Mouse (Mus musculus) heart, adult 2 months (tissue): Measurements from ENCODE around the gene Lama1. TPM values are rescaled to one million over a fixed set of nuclear protein-coding genes. Genes with fewer than 3 reads are reported as not detected.

Source experiments
- DNase-seq, 2 experiments: peaks; one replicate each; pipeline ENCODE4 v3.0.0; 2021
- H3K27ac ChIP-seq: fragments of 200-600 bp; 2 replicates; pipeline ENCODE4 v1.8.1; 2022
- H3K27me3 ChIP-seq: fragments of 200-500 bp; 2 replicates; pipeline ENCODE4 v1.6.1; 2012; ENCODE audit warnings: mild to moderate bottlenecking, low read length, inconsistent platforms, mixed read lengths; ENCODE audit not compliant: control insufficient read depth, insufficient read depth
- H3K36me3 ChIP-seq: fragments of 200-500 bp; 2 replicates; pipeline ENCODE4 v1.6.1; 2012; ENCODE audit warnings: low read length, inconsistent platforms; ENCODE audit not compliant: control insufficient read depth, insufficient read depth
- H3K4me1 ChIP-seq: fragments of 200-500 bp; 2 replicates; pipeline ENCODE4 v1.6.1; 2011; ENCODE audit warnings: low read length; ENCODE audit not compliant: control insufficient read depth, insufficient read depth
- H3K4me3 ChIP-seq: fragments of 200-600 bp; 2 replicates; pipeline ENCODE4 v1.8.1; 2022
- H3K79me2 ChIP-seq: fragments of 200-500 bp; replicated peaks from 2 replicates; pipeline ENCODE4 v1.6.1; 2012; ENCODE audit warnings: mild to moderate bottlenecking, inconsistent platforms, low read length, moderate library complexity, mixed read lengths; ENCODE audit not compliant: control insufficient read depth, insufficient read depth
- H3K9ac ChIP-seq: fragments of 200-500 bp; 2 replicates; pipeline ENCODE4 v1.6.1; 2012; ENCODE audit warnings: low read depth, mild to moderate bottlenecking, control low read depth, inconsistent platforms, low read length, mixed read lengths
- CTCF ChIP-seq: fragments of 200-600 bp; IDR thresholded peaks from 2 replicates; pipeline ENCODE4 v1.8.1; 2022; ENCODE audit warnings: antibody characterized with exemption, mild to moderate bottlenecking, moderate library complexity
- EP300 ChIP-seq: fragments of 200-500 bp; IDR thresholded peaks from 2 replicates; pipeline ENCODE4 v1.6.1; 2011; ENCODE audit warnings: low read depth, low read length, control low read depth; ENCODE audit not compliant: insufficient read depth
- POLR2A ChIP-seq: fragments of 200-500 bp; IDR thresholded peaks from 2 replicates; pipeline ENCODE4 v1.6.1; 2011; ENCODE audit warnings: mild to moderate bottlenecking, low read depth, low read length, control low read depth; ENCODE audit not compliant: insufficient read depth
- WGBS: fragments of 180-500 bp; shearing (Covaris S2); methylation state at CpG from one replicate; pipeline ENCODE4 v1.1.7; 2018; 5-methylcytosine and 5-hydroxymethylcytosine counted together
- intact Hi-C: fragments of 180-260 bp; cut with DNase I; formaldehyde crosslinking; loops from one replicate; pipeline ENCODE4 v1.15.1; 2025
- polyA plus RNA-seq: library from polyadenylated mRNA; depleted of rRNA; stranded (reverse); fragments of >200 nt; gene quantifications from 2 replicates; pipeline ENCODE4 v1.2.3, GENCODE M21; 2012
- total RNA-seq, 2 experiments: library from RNA; stranded (reverse); gene quantifications; 2 replicates each; pipeline ENCODE4 v1.2.3; 2021

Lama1 gene
- total and polyA plus RNA-seq, 3 experiments: 0.02 to 0.86 (median 0.64) TPM

DNA sequence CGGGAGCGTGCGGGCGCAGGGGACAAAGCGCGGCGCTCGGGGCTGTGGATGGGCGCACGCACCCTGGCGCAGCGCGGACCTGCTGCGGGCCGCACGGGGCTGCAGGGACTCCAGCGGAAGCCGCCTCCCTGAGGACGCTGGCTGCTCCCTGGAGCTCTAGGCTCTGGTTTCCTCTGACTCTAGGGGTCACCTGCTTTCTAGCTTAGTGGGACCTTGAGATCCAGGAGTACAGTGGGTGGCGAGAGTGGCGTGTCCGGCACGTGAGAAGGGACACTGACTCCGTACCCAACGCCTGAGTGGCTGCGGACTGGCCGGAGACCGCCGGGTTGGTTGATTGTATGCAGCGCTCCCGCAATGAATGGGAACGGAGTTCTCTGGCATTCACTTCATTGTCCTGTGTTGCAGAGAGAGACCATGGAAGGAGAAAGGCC, 417 bp downstream of the Lama1 start:
- Histone ChIP-seq H3K79me2 (no peaks in the 10 kb centered on the region), H3K4me3 (peak overlapping the region; percentile 60), H3K4me1 (peaks cover 1% of the 10 kb centered on the region; the same call in 1 of the 2 replicates), H3K27me3 (peaks cover 8% of the 10 kb centered on the region; the same call in 1 of the 2 replicates), H3K36me3 (no peaks in the 10 kb centered on the region), H3K9ac (peak overlapping the region; percentile 38; the same call in 1 of the 2 replicates), H3K27ac (no peak overlapping the region)
- under 1% methylated on average over 32 of the region's 32 CpGs for WGBS
- intact Hi-C loops: no loop called here
- peak in 1 of 2 experiments; percentile 20 for DNase-seq
- TF ChIP-seq EP300: no peak
- TF ChIP-seq CTCF: no peak
- TF ChIP-seq POLR2A: no peak

DNA sequence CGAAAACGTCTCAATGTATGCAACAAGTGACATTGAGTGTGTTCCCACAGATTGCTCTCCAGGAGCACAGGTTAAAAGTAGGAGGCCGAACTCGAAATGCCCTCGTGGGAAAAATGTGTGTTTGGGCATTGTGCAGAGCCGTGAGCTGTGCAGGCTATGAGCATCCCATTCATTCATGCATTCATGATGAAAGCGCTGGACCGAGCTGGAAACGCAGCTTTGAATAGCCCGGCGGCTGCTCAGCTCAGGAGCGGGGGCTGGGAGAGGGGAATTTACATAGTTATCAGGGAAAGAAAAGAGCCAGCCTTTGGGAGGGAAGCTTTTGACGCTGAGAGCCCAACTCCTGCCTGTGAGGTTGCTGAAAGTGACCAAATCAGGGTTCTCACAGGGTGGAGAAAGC, 1.2 kb downstream of the Lama1 start:
- no peak overlapping the region for H3K27ac ChIP-seq
- TF ChIP-seq POLR2A (no peak), EP300 (no peak), CTCF (no peak)
- H3K4me3 ChIP-seq: no peak overlapping the region
- intact Hi-C loops: no loop called here
- H3K4me1 ChIP-seq: peaks cover 1% of the 10 kb centered on the region; the same call in 1 of the 2 replicates
- no peak for DNase-seq
- no peaks in the 10 kb centered on the region for H3K79me2 ChIP-seq
- peaks cover 8% of the 10 kb centered on the region; the same call in 1 of the 2 replicates for H3K27me3 ChIP-seq
- no peak overlapping the region for H3K9ac ChIP-seq
- WGBS: 6% methylated on average over 13 of the region's 13 CpGs
- no peaks in the 10 kb centered on the region for H3K36me3 ChIP-seq

GRCm38 (mm10) chr17:67701761-67702160, 4.7 kb downstream of the Lama1 start:
- Histone ChIP-seq H3K9ac (no peak overlapping the region), H3K4me1 (peaks cover 1% of the 10 kb centered on the region; the same call in 1 of the 2 replicates), H3K27ac (no peak overlapping the region), H3K27me3 (peaks cover 8% of the 10 kb centered on the region; the same call in 1 of the 2 replicates), H3K79me2 (no peaks in the 10 kb centered on the region), H3K4me3 (no peak overlapping the region), H3K36me3 (no peaks in the 10 kb centered on the region)
- intact Hi-C loops: no loop called here
- no peak for DNase-seq
- TF ChIP-seq CTCF (no peak), EP300 (no peak), POLR2A (no peak)
- WGBS: 45% methylated on average over 9 of the region's 9 CpGs

GRCm38 (mm10) chr17:67702941-67703340, 5.9 kb downstream of the Lama1 start:
- Histone ChIP-seq H3K27me3 (peaks cover 3% of the 10 kb centered on the region; the same call in 1 of the 2 replicates), H3K79me2 (no peaks in the 10 kb centered on the region), H3K36me3 (no peaks in the 10 kb centered on the region), H3K9ac (no peak overlapping the region), H3K4me3 (no peak overlapping the region), H3K4me1 (no peaks in the 10 kb centered on the region), H3K27ac (no peak overlapping the region)
- TF ChIP-seq EP300 (no peak), POLR2A (no peak), CTCF (no peak)
- no peak for DNase-seq
- WGBS: 43% methylated on average over 3 of the region's 3 CpGs
- intact Hi-C loops: no loop called here

GRCm38 (mm10) chr17:67705035-67705769, 8.1 kb downstream of the Lama1 start:
- H3K36me3 ChIP-seq: no peaks in the 10 kb centered on the region
- TF ChIP-seq CTCF: no peak
- no peak for TF ChIP-seq EP300
- TF ChIP-seq POLR2A: no peak
- no peak overlapping the region for H3K27ac ChIP-seq
- no peaks in the 10 kb centered on the region for H3K4me1 ChIP-seq
- no peak for DNase-seq
- WGBS: 69% methylated on average over 10 of the region's 10 CpGs
- H3K27me3 ChIP-seq: no peaks in the 10 kb centered on the region
- H3K79me2 ChIP-seq: no peaks in the 10 kb centered on the region
- no peak overlapping the region for H3K4me3 ChIP-seq
- intact Hi-C loops: no loop called here
- H3K9ac ChIP-seq: no peak overlapping the region

GRCm38 (mm10) chr17:67706372-67706771, 9.3 kb downstream of the Lama1 start:
- intact Hi-C loops: no loop called here
- Histone ChIP-seq H3K4me1 (no peaks in the 10 kb centered on the region), H3K4me3 (no peak overlapping the region), H3K27me3 (no peaks in the 10 kb centered on the region), H3K27ac (no peak overlapping the region), H3K79me2 (no peaks in the 10 kb centered on the region), H3K9ac (no peak overlapping the region), H3K36me3 (no peaks in the 10 kb centered on the region)
- no peak for TF ChIP-seq CTCF
- TF ChIP-seq EP300: no peak
- no peak for TF ChIP-seq POLR2A
- no peak for DNase-seq
- 67% methylated on average over 5 of the region's 5 CpGs for WGBS
